Mouse (Mus musculus) liver, adult (tissue): Measurements from ENCODE around the gene Bmpr1b.

Source experiments
- GATA4 ChIP-seq: IDR thresholded peaks from 2 replicates; pipeline ENCODE4 v1.6.1; 2014; ENCODE audit warnings: mild to moderate bottlenecking, low read length; ENCODE audit not compliant: insufficient replicate concordance

Gene Bmpr1b

GRCm38 (mm10) chr3:142168863-142169521, at the start of gene Bmpr1b:
TSS of gene Bmpr1b (minus strand) at chr3:142169425.
- no peak for TF ChIP-seq GATA4

- no peak for TF ChIP-seq GATA4
These were observed 43.6 kb upstream of the Bmpr1b start for GRCm38 (mm10) chr3:142212821-142213220.

GRCm38 (mm10) chr3:142212186-142212585, 43.0 kb upstream of the Bmpr1b start:
- no peak for TF ChIP-seq GATA4

GRCm38 (mm10) chr3:142209981-142210380, 40.8 kb upstream of the Bmpr1b start:
- no peak for TF ChIP-seq GATA4

DNA sequence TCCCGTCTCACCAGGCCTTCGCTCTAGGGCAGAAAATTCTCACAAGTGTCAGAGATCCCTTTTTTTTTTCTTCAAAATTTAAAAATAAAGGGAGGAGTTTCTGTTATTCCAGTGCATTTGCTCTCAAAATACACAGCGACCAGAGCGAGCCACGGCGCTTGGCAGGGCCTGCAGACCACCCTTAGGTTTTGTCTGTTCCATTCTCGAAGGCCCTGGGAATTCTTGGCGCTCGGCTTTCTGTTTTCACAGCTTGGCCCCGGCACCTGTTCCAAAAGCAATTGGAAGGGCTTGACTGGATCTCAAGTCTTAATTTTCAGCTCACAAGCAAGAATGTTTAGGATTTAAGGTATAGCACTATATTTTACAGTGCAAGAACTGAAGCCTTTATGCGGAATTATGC, 39.8 kb upstream of the Bmpr1b start:
- TF ChIP-seq GATA4, result no peak

GRCm38 (mm10) chr3:142207488-142207887, 38.3 kb upstream of the Bmpr1b start:
- TF ChIP-seq GATA4, result no peak

GRCm38 (mm10) chr3:142206316-142206715, 37.1 kb upstream of the Bmpr1b start:
- TF ChIP-seq GATA4, result no peak

GRCm38 (mm10) chr3:142196142-142196541, 26.9 kb upstream of the Bmpr1b start:
- no peak for TF ChIP-seq GATA4

DNA sequence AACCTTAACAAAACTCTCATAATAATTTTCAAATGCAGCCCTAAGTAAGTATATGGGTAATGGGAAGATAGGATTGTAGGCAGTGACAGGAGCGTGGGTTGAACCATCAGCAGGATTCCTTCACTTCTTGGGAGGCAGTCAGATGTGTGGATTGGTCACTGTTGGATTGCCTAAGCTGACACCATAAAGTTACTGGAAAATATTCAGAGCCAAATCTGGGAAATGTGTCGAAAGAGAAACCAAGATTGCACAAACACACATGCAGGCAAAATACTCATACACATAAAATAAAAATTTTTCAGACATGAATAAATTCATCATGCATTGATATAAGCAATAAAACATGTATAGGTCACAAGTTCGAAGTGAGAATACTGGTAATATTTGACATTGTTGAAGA, 17.3 kb upstream of the Bmpr1b start:
- no peak for TF ChIP-seq GATA4

DNA sequence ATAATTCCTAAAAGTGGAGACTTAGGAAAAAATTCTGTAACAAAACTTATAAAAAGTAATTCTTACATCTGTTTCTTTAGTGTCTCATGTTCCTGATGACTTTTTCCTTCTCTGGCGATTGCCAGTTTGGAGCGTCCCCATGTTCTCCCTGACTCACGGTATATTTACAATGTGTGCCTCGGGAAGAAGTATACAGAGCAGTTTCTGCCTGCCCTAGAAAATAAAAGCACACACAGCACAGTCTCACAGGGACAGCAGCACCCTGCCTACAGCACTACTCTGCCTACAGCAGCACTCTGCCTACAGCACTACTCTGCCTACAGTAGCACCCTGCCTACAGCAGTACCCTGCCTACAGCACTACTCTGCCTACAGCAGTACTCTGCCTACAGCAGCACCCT, 4.8 kb upstream of the Bmpr1b start:
- no peak for TF ChIP-seq GATA4

GRCm38 (mm10) chr3:142168251-142168862, 868 bp downstream of the Bmpr1b start:
- no peak for TF ChIP-seq GATA4

- TF ChIP-seq GATA4, result no peak
These were observed 4.2 kb downstream of the Bmpr1b start for GRCm38 (mm10) chr3:142164981-142165380.

GRCm38 (mm10) chr3:142163896-142164295, 5.3 kb downstream of the Bmpr1b start:
- no peak for TF ChIP-seq GATA4

- no peak for TF ChIP-seq GATA4
These were observed 7.8 kb downstream of the Bmpr1b start for GRCm38 (mm10) chr3:142161405-142161804.

- no peak for TF ChIP-seq GATA4
These were observed 17.2 kb downstream of the Bmpr1b start for GRCm38 (mm10) chr3:142151980-142152379.

DNA sequence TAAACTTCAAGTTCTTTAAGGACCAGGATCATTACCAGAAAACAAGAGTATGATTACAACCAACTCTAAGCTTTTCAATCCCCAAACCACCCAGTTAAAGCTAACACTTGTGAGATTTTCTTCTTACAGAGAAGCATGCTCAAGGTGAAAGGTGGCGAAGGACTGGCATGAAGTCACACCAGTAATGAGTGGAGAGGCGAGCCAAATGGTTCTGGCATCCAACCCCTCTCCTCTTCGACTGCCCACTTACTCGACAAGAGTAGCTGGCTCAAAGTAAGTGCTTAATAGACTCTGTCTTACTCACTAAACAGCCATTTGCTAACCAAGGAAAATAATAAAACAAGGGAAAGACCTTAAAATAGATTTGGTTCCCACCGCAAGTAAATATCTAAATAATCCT, 30.4 kb downstream of the Bmpr1b start:
- no peak for TF ChIP-seq GATA4

DNA sequence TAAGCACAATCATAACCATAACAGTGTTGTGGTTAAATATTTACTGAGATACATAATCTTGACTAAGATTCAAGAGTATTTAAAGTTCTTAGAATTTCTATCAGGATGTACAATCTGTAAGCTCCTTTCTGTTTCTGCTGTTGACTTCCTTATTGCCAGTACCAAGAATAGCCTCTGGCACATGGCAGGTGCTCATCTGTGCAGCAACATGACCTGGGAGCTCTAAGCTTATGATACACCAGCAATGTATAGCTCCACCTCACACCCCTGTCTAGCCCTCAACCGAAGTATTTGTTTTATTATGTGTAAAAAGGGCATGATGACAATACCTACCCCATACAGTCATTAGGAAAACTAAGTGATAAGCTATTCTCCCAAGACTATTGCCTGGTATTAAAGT, 42.8 kb downstream of the Bmpr1b start:
- no peak for TF ChIP-seq GATA4
